Mouse (Mus musculus): ENCODE data around the gene Gm12185.

DNA sequence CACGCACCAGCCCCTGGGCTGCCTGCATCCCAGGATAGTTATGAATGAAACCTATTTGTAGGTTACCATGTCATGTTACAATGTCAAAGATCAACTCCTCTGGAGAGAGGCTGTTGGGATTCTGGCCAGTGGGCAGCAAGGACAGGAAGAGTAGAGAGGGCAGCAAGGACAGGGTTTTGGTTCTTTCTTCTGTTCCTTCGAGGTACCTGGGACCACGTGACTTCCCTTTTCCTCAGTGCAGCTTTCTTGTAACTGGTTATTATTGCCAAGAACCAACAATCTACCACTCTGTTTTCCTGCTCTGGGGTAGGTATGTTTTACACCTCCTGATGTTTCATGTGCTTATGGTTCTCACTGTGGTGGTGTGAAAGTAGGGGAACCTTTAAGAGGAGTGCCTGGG lies 128.2 kb downstream of the Gm12185 start:
- no peak for TF ChIP-seq GATA1 (IDR thresholded peaks at IDR 0.05; ENCODE audit: borderline replicate concordance, low read length)
- no peak for TF ChIP-seq FLI1 (IDR thresholded peaks at IDR 0.05; ENCODE audit: low read length)

All from megakaryocyte, embryonic 14.5 days (primary cell).